Mouse (Mus musculus) embryo, embryonic 10 days (tissue): Measurements from ENCODE around the gene Itga3.

Source experiments
- DNase-seq: peaks from one replicate; pipeline ENCODE4 v3.0.0-alpha.2; 2015; ENCODE audit warnings: low spot score

Gene Itga3

DNA sequence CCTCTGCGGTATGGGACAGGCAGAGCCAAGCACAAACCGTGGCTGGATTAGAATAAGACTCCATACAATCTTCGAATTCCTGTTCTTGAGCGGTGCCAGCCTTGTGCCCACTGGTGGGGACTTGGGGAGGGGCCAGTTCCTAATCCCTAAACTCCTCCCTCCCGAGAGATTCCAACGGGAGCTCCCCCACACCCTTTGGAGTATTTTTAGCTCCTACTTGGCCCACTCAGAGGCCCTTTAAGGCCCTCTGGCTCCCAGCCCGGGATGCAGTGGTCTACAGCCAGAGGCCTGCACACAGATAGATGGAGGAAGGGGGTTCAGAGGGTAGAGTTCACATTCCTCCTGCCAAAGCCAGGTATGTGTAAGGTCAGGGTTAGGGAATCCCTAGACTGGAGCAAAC is 5.3 kb downstream of the Itga3 start:
- no peak for DNase-seq

DNA sequence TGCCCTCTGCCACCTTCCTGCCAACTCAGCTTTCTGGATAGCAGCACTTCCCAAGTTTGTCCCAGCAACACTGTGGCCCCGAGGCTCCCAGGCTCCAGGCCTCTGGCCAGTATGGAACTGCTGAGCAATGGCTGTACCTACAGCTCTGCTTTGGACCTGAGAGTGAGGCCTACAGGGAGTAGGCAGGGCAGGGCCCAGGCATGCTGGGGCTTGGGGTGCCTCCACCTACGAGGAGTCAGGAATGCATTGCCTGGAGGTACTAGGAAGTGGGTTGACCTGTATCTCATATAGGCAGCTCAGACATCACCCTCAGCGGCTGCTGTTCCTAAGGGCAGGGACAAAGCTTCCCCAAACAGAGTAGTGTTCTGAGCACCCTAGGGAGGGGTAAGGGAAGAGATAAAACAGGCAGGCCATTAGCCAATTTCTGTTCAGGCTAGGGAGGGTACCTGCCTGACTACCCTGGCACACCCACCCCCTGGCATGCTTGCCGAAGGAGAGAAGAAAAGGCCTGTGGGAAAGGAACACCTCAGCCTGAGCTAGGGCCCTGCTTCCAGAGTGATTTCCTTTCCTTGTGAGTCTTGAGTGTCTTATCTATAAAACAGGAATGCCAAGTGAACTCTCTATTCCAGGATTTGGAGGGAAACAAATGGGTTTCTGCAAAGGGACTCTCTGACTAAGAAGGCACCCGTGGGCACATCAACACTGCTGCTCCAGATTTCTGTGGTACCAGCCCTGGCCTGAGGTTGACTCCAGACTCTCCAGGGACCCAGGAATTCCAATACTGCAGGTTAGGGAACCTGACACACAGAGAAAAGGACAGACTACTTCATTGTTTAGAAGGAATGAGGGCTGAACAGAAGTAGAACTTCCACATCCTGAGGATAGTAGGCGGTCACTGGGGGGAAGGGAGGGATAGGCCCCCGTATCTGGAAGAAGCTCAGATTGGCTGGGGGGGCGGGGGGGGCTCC is 6.2 kb downstream of the Itga3 start:
- DNase-seq, result peak; percentile 20

DNA sequence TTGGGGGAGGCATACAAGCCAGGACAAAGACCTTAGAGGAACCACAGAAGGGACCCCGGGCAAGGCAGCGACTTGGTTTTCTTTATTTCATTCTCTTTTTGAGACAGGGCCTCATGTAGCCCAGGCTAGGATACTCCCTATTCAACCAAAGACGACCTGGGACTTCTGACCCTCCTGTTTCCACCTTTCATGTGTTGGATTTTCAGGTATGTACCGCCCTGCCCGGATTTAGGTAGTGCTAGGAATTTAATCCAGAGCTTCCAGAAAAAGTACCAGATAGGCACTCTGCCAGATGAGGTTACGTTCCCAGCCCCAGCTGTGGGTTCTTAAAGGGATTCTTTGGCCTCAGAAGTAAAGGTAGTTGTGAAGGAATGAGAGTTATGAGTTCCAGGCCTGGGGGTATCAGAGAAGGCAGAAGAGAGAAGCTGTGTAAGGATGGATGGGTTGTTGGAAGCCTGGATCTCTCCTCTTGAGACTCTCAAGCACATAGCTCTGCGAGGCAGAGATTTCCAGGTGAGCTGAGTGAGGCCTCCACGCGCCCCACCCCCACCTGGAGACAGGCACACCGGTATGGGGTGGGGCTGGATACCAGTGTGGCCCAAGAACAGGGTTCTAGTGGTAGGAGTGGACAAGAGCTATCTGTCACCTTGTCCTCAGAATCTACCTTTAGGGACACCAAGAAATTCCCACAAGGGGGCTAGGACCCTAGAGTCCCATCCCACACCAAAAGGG is 7.2 kb downstream of the Itga3 start:
- no peak for DNase-seq

DNA sequence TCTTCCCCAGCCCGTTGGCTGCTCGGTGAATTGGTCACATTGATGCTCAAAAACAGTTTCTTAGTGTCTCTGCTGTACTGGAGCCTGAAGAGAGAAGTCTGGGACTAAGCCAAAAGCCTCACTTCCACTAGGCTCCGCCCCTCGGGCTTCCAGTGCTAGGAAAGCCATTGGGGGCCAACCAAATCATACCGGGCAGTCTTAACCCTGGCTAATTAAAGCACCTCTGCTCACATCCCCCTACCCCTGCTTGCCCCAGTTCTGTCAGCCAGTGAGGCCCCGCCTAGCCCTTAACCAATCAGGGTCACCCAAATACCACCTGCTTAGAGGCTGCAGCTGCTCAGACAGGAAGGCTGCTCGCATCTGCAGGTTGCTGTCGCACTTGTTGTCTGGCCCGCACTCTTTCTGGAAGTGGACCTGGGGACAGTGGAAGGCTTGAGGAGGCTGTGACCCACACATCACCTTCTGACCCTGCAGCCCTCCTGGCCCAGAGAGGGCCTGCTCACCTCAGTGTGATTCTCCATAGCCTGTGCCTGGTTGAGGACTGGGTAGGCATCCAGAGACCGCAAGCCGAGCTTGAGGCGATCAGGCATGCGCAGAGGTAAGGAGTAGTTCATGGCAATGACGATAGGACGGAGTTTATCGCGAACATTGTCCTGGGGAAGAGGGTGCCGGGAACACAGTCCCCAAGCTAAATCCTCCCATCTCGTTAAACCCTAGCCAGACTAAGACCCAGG is 19.7 kb downstream of the Itga3 start:
- DNase-seq, result peak; percentile 33

DNA sequence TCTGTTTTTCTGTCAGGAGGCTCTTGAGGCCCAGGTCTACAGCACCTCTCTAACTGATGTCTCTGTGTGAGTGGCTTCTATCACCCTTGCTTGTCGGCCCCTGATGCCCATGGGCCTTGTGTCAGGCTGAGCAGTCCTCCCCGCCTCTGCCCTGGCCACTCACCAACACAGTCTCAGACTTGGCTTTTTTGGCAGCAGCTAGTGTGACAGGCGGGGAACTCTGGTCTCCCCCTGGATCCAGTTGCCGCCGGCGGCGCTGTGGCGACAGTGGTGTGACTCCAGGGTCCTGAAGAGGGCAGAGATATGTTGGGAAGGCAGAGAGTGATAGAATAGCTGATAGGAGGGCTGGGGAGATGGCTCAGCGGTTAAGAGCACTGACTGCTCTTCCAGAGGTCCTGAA is 23.5 kb downstream of the Itga3 start:
- no peak for DNase-seq

DNA sequence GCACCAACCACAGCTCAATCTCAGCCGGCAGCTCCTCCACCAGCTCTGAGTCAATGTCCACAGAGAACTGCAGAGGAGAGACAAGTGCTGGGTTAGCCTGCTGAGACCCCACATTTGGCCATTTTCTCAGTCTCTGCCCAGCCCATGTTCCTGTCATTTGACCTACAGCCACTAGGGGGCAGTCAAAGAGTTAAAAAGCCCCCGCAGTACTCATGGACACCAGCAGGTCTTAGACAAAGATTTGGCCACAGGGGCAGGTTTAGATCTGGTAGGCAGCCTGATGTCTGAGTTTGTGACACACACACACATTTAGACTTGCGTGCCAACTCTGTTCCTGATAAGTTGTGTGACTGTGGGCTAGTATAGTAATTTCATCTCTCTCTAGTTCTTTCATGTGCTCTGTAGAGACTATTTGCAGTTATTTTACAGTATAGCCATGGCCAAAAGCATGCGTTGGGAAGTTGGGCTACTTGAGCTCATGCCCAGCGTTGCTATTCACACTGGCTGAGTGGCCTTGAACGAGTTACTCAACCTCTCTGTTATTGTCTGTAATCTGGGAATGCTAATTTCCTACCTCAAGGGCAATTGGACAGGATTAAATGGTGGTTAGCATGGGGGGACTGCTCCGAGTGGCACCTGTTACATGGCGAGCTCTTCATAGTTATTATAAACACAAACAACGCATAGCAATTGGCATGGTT is 29.5 kb downstream of the Itga3 start:
- peak; percentile 73 for DNase-seq

DNA sequence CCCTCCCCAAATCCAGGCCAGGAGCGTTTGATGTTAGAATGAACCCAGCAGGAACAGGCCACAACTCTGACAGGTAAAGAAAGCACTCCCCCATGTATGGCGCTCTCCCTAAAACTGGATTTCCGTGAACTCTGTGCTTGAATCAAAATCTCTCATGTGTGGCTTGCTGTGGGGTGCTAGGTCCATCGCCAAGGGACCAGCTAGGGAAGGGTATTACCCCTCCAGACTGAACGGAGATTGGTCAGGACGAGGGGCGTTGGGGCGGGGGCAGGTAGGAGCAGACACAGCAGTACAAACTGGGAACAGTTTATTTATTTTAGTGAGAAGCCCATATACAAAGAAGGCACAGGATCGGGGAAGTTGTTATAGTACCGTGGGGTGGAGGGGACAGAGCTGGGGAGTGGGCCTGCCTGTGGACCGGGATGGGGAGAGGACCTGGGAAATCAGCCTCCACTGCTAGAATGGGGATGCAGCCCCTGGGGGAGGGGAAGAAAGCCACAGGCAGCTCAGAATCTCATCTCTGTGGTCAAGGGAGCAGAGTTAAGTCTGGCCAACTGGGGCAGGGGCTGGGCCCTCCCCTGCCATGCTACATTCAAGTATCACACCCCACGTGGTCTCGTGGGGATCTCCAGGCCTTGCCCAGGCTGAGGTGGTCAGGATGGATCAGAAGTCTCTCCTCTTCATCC is 32.3 kb downstream of the Itga3 start:
- no peak for DNase-seq

DNA sequence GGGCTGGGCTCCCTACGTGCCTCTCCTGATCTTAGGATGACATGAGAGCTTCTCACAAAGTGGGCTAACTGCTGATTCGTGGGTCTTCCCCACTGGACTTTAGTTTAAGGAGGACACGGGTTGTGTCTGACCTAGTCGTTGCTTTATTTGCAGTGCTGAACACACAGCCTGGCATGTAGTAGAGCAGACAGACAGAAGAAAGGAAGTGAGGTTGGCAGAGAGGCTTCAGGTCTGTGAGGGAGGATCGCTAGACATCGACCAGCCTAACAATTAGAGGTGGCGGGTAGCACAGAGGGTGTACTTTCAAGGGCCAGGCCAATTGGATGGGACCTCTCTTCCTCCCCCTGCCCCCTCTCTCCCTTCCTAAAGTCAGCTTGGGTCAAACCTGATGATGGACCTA is 33.0 kb downstream of the Itga3 start:
- no peak for DNase-seq

DNA sequence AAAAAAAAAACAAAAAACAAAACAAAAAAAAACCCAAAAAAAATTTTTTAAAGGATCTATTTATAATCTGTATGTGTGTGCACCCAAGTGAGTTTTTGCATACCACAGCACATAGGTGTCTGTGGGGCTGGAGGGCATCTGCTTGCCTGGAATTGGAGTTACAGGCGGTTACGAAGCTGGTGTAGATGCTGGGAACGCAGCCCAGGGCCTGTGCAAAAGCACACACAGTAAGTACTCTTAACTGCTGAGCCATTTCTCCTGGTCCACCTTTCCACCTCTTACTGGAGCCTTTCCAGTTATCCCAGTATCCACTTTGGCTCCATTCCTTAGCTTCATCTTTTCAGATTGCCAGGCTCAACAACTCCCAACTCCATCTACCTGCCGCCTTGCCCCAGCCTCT is 33.5 kb downstream of the Itga3 start:
- no peak for DNase-seq

DNA sequence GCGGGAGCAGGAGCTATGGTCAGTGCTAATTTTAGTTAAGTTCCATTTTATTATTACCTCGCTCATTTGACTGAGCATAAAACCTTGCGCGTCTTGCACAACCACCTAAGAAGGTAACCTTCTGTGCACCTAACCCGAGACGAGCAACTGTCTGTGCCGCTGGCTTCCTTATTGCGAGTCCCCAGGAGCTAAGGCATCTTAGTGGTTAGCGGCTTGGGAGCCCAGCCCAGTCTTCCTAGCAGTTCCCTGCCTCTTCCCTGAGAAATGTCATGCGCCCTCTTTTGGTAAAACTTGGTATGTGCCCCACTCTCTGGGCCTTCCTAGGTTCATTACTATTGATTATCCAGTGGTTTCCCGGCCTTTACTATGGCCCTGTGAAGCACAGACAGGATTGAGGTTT is 34.5 kb downstream of the Itga3 start:
- DNase-seq, result peak; percentile 91

DNA sequence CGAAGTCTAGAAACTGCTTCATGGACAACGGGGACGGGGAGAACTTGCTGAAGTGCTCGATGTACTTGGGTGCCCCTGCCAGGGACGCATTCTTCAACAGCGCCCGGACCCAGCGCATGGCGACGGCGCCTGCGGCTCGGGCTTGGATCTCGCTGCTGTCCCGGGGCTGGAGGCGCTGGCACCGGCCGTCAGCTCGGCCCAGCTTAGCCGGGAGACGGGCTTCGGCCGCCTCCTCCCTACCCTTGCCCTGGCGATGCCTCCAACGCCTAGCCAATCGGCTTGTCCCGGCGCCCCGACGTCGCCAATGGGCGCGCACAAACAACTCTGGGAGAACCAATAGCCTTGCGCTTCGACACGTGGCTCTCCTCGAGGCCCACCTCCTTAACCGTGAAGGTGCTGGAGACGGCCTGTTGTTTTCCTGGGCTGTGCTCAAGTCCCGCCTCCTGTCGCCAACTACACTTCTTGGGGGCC is 35.4 kb downstream of the Itga3 start, which contains the start of gene Pdk2:
Gene Pdk2, minus strand, starts transcription at position 216 of the 471 bp plus-strand sequence.
- peak; percentile 98 for DNase-seq

DNA sequence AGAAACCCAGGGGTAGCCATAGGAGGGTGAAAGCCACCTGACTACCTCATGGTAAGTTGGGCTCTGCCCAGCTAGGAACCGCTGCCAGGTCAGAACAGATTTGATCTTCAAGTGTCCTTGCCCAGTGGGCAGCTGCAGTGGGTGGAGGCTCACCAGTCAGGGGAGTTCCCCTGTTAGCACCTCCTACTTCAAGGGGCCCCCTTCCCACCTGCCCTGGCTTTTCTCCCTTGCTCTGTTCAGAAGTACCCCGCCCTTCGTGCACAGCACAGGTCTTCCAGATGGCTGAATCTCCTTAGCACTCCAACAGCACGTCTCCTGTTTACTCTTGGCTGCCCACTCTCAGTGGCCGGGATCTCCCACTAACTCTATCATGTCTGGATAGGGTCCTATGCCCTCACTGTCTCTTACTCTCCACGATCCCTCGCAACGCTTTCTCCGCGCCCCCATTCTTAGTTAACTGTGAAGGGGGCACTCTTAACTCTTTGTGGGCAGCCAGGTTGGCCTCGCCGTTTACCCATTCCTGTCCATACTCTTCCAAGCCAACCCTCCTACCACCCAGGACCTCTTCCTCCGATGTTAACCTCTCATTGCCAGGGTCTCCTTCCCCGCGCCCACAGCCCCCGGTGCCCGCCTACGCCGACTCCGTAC is 36.0 kb downstream of the Itga3 start:
- peak; percentile 21 for DNase-seq

DNA sequence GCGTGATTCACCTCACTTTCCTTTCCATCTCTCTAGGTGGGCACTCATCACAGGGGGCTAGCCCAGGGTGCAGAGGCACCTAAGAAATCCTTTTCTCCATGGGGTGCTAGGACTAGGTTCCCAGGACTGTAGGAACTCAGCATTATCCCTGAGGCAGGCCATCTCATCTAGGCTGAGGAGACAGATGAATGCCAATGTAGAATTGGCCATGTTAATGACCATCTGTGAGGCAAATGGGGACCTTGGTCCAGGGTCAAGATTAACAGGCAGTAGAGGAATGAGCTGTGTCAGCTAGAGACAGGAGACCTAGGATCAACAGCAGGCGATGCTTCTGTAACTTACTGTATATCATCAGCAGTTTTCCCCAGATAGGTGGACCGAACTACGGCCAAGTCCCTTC is 36.8 kb downstream of the Itga3 start:
- DNase-seq, result no peak

DNA sequence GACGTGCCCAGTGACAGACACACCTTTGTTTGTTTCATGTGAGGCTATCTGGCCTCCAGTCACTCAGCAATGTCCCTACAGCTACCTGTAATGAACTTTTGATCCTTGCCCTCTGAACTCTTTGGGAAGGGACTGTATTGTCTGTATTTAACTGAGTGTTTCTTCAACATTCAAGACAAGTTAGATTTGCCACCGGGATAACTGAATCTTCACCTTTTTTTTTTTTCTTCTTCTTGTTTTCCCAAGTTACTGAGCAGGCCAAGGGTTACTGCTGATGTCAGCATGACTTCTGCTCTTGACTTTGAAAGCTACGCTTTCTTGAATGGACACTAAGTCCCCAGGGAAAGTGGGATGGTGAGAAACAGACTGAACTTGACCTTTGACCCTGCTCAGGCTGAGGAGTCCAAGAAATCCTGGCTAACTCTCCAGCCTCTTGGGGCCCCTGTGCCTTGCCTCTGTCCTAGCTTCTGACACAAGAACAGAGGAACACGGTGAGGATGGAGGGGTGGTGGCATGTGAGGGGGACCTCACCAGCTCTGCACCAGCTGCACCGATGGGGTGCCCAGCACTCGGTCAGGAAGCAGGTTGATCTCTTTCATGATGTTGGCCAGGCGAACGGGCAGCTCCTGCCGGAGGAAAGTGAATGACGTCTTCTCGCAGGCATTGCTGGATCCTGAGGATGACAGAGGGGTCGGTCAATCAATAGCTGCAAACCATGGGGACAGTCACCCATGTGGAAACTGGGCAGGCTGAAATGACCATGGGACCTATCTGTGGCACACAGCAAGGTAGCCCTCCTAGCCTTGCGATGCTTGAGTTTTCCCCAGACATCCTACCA is 37.6 kb downstream of the Itga3 start:
- no peak for DNase-seq

DNA sequence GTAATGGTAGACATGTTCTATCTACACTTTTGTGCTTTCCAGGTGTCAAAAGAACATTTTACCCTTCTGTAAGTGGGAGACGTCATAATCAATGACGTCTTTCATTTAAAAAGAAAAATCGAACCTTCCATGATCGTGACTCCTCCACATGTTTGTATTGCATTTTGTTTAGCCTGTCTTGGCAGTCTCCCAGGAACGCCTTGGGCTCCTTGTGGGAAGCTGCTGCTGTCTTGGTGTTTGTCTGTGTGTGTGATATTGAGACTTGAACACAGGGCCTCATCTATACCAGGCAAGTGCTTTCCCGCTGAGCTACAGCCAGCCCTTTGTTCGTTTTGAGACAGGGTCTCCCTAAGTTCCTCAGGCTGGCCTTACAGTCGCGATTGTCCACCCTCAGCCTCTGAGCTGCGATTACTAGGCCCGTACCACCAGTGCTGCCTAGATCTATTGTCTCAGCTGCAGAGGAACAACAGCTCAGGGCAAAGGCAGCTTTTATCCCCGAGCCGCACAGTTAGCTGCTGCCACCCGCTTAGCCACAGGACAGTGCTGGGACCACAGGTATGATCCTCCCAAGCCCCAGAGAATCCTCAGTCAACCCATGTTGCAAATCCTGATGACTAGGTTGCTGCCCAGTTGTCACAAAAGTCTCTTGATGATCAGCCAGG is 38.3 kb downstream of the Itga3 start:
- no peak for DNase-seq

DNA sequence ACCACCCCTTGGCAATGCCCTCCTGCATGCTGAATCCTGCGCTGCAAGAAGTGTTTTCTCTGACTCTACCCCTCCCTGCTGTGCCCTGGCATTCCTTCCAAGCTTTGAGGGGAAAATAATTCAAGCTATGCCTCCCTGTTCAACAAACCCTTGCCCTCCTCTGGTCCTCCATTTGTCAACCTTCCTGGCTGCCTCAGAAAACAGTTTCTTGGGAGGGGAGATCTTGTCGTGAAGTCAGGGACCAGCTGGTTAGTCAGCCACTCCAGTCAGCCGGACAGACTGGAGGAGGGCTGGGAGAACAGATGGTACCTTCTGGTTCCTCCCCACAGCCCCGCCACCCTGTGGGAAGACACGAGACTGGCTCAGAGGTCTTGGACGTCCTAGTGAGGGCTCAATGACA is 39.3 kb downstream of the Itga3 start:
- DNase-seq, result no peak

DNA sequence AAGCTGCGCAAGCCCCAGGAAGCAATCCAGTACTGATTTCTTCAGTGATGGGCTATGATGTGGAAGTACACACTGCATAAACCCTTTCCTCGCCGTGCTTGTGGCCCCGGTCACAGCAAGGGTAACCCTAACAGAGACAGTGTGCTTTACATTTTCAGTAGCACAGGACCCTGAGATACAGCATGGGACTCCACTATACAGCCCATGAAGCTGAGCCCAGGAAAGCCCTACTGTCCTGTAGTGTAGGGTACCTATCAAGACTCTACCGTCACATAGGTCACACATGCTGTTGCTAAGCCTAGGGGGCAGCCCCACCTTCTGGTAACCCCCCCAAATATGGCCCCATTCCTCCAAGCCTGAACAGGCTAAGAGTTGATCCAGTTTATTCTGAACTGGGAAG is 40.1 kb downstream of the Itga3 start:
- DNase-seq, result no peak

DNA sequence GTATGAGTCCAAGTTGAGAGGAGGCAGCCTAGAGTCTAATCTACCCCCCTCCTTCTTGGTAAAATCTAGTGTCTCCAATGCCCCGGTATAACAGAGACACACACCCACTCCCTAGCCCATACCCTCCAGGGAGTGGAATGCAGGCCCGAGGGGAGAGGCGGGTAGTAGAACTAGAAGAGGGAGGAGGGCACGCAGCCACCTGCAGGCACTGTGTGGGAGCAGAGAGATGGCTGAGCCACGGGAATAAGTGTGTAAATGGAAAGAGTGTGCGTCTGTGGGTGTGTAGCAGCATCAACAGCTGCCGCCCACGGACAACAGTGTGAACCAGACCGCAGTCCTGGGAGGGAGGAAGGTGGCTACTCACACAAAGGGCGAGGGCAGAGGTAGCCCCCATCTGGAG is 41.7 kb downstream of the Itga3 start:
- DNase-seq, result no peak

DNA sequence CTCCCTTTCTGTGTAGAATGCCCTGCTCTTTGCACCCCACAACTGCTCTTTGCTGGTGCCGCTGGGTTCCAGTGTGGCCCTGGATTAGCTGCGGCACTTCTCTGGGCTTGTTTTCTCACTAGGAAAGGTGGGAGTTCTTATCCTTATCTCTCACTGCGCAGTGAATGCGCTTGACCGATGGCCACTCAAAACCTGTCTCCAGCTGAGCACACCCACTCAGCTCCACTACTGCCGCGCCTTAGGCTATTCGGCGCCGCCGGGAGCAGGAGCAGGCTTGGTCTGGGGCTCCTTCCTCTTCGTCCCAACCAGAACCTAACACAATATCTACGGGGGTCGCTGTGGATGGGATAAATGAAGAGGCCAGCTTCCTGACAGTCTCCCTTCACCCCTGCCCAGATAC is 43.0 kb downstream of the Itga3 start:
- no peak for DNase-seq
